Mouse (Mus musculus): ENCODE data around the gene Rsbn1. TPM values are rescaled to one million over a fixed set of nuclear protein-coding genes. Genes with fewer than 3 reads are reported as not detected.

The Rsbn1 gene
- polyA plus RNA-seq, 1 experiment from 2014 or later, result 7.2 TPM

- H3K4me1 ChIP-seq (replicated peaks; ENCODE audit: control insufficient read depth, insufficient read depth), result 0 out of 2 replicates have a peak, but pooled peaks cover 2% of the 10 kb centered on the region
- no peak for ATAC-seq (ENCODE audit: low FRiP score, low TSS enrichment)
- TF ChIP-seq EP300 (optimal IDR thresholded peaks at IDR 0.05) (no peak), CTCF (IDR thresholded peaks at IDR 0.05; ENCODE audit: low read depth) (no peak)
- 100% methylated on average over 1 of the region's 1 CpGs for WGBS
- H3K27ac ChIP-seq (replicated peaks), result no peak overlapping the region
- no peaks in the 10 kb centered on the region for H3K9me3 ChIP-seq (ENCODE audit: control insufficient read depth, low read length)
- H3K27me3 ChIP-seq (ENCODE audit: control insufficient read depth, insufficient read depth, low read length), result no peaks in the 10 kb centered on the region
- no peaks in the 10 kb centered on the region for H3K36me3 ChIP-seq (ENCODE audit: control insufficient read depth, insufficient read depth, low read length)
- no peak overlapping the region for H3K4me3 ChIP-seq (ENCODE audit: low read depth, low read length)
- H3K9ac ChIP-seq (ENCODE audit: low read length), result no peak overlapping the region
- H3K4me2 ChIP-seq (replicated peaks; ENCODE audit: low read depth), result no peak overlapping the region
- no peak for DNase-seq (ENCODE audit: low spot score)
These were observed 6.2 kb downstream of the Rsbn1 start for GRCm38 (mm10) chr3:103920094-103920493.

- TF ChIP-seq CTCF (IDR thresholded peaks at IDR 0.05; ENCODE audit: low read depth), result no peak
- TF ChIP-seq EP300 (optimal IDR thresholded peaks at IDR 0.05), result no peak
- Histone ChIP-seq H3K4me3 (ENCODE audit: low read depth, low read length) (no peak overlapping the region), H3K4me2 (replicated peaks; ENCODE audit: low read depth) (no peak overlapping the region), H3K9me3 (ENCODE audit: control insufficient read depth, low read length) (no peaks in the 10 kb centered on the region), H3K4me1 (replicated peaks; ENCODE audit: control insufficient read depth, insufficient read depth) (no peaks in the 10 kb centered on the region; the same call in 1 of the 2 replicates), H3K9ac (ENCODE audit: low read length) (no peak overlapping the region), H3K27ac (replicated peaks) (no peak overlapping the region), H3K36me3 (ENCODE audit: control insufficient read depth, insufficient read depth, low read length) (no peaks in the 10 kb centered on the region), H3K27me3 (ENCODE audit: control insufficient read depth, insufficient read depth, low read length) (no peaks in the 10 kb centered on the region)
- 47% methylated on average over 3 of the region's 3 CpGs for WGBS
- ATAC-seq (ENCODE audit: low FRiP score, low TSS enrichment) (no peak), DNase-seq (ENCODE audit: low spot score) (no peak)
These were observed 11.4 kb downstream of the Rsbn1 start for GRCm38 (mm10) chr3:103925302-103925701.

GRCm38 (mm10) chr3:103927511-103927910 is 13.6 kb downstream of the Rsbn1 start:
- Histone ChIP-seq H3K27me3 (ENCODE audit: control insufficient read depth, insufficient read depth, low read length) (no peaks in the 10 kb centered on the region), H3K27ac (replicated peaks) (no peak overlapping the region), H3K9ac (ENCODE audit: low read length) (no peak overlapping the region), H3K4me1 (replicated peaks; ENCODE audit: control insufficient read depth, insufficient read depth) (no peaks in the 10 kb centered on the region; the same call in 1 of the 2 replicates), H3K4me3 (ENCODE audit: low read depth, low read length) (no peak overlapping the region), H3K9me3 (ENCODE audit: control insufficient read depth, low read length) (no peaks in the 10 kb centered on the region), H3K36me3 (ENCODE audit: control insufficient read depth, insufficient read depth, low read length) (no peaks in the 10 kb centered on the region), H3K4me2 (replicated peaks; ENCODE audit: low read depth) (no peak overlapping the region)
- 65% methylated on average over 6 of the region's 6 CpGs for WGBS
- DNase-seq (ENCODE audit: low spot score) (no peak), ATAC-seq (ENCODE audit: low FRiP score, low TSS enrichment) (no peak)
- TF ChIP-seq EP300 (optimal IDR thresholded peaks at IDR 0.05) (no peak), CTCF (IDR thresholded peaks at IDR 0.05; ENCODE audit: low read depth) (no peak)

- TF ChIP-seq CTCF (IDR thresholded peaks at IDR 0.05; ENCODE audit: low read depth) (no peak), EP300 (optimal IDR thresholded peaks at IDR 0.05) (no peak)
- Histone ChIP-seq H3K27me3 (ENCODE audit: control insufficient read depth, insufficient read depth, low read length) (no peaks in the 10 kb centered on the region), H3K9ac (ENCODE audit: low read length) (no peak overlapping the region), H3K36me3 (ENCODE audit: control insufficient read depth, insufficient read depth, low read length) (no peaks in the 10 kb centered on the region), H3K9me3 (ENCODE audit: control insufficient read depth, low read length) (no peaks in the 10 kb centered on the region), H3K27ac (replicated peaks) (no peak overlapping the region), H3K4me3 (ENCODE audit: low read depth, low read length) (no peak overlapping the region), H3K4me1 (replicated peaks; ENCODE audit: control insufficient read depth, insufficient read depth) (no peaks in the 10 kb centered on the region), H3K4me2 (replicated peaks; ENCODE audit: low read depth) (no peak overlapping the region)
- 58% methylated on average over 1 of the region's 1 CpGs for WGBS
- no peak for DNase-seq (ENCODE audit: low spot score)
- no peak for ATAC-seq (ENCODE audit: low FRiP score, low TSS enrichment)
These were observed 31.1 kb downstream of the Rsbn1 start for GRCm38 (mm10) chr3:103944794-103945562.

GRCm38 (mm10) chr3:103948666-103949065 is 34.7 kb downstream of the Rsbn1 start:
- 81% methylated on average over 7 of the region's 7 CpGs for WGBS
- no peaks in the 10 kb centered on the region for H3K27me3 ChIP-seq (ENCODE audit: control insufficient read depth, insufficient read depth, low read length)
- H3K9me3 ChIP-seq (ENCODE audit: control insufficient read depth, low read length), result no peaks in the 10 kb centered on the region

GRCm38 (mm10) chr3:103960622-103961021 is 46.7 kb downstream of the Rsbn1 start:
- Histone ChIP-seq H3K4me3 (ENCODE audit: low read depth, low read length) (no peak overlapping the region), H3K27ac (replicated peaks) (no peak overlapping the region), H3K9ac (ENCODE audit: low read length) (no peak overlapping the region), H3K9me3 (ENCODE audit: control insufficient read depth, low read length) (no peaks in the 10 kb centered on the region), H3K36me3 (ENCODE audit: control insufficient read depth, insufficient read depth, low read length) (0 out of 2 replicates have a peak, but pooled peaks cover 3% of the 10 kb centered on the region), H3K4me1 (replicated peaks; ENCODE audit: control insufficient read depth, insufficient read depth) (no peaks in the 10 kb centered on the region), H3K27me3 (ENCODE audit: control insufficient read depth, insufficient read depth, low read length) (no peaks in the 10 kb centered on the region), H3K4me2 (replicated peaks; ENCODE audit: low read depth) (no peak overlapping the region)
- ATAC-seq (ENCODE audit: low FRiP score, low TSS enrichment), result no peak
- DNase-seq (ENCODE audit: low spot score), result no peak
- WGBS, result 80% methylated on average over 3 of the region's 3 CpGs
- TF ChIP-seq CTCF (IDR thresholded peaks at IDR 0.05; ENCODE audit: low read depth) (no peak), EP300 (optimal IDR thresholded peaks at IDR 0.05) (no peak)

More at GRCm38 (mm10) chr3:103948666-103949065, 34.7 kb downstream of the Rsbn1 start:
- no peak overlapping the region for H3K4me2 ChIP-seq (replicated peaks; ENCODE audit: low read depth)
- TF ChIP-seq EP300 (optimal IDR thresholded peaks at IDR 0.05), result no peak
- TF ChIP-seq CTCF (IDR thresholded peaks at IDR 0.05; ENCODE audit: low read depth), result no peak
- H3K4me1 ChIP-seq (replicated peaks; ENCODE audit: control insufficient read depth, insufficient read depth), result no peaks in the 10 kb centered on the region
- ATAC-seq (ENCODE audit: low FRiP score, low TSS enrichment) (no peak), DNase-seq (ENCODE audit: low spot score) (no peak)
- no peak overlapping the region for H3K27ac ChIP-seq (replicated peaks)
- H3K9ac ChIP-seq (ENCODE audit: low read length), result no peak overlapping the region
- no peak overlapping the region for H3K4me3 ChIP-seq (ENCODE audit: low read depth, low read length)
- H3K36me3 ChIP-seq (ENCODE audit: control insufficient read depth, insufficient read depth, low read length), result no peaks in the 10 kb centered on the region
